In genomic region chr8:83052896-83053295, GRCm38 (mm10) we compare ENCODE assay signal across 16 mouse cellular contexts.
"Had no signal": no experiment of that assay in that cellular context is flagged by ENCODE, and none has a peak within 500 bp of the region (broad histone marks: within the 10 kb centered on the region; RNA-seq: fewer than 3 reads in every experiment).

No protein-coding gene starts in this region.

- H3K4me3 ChIP-seq: neural tube, embryonic 13.5 days; neural tube, embryonic 15.5 days; stomach, embryonic 15.5 days had no signal

- H3K9ac ChIP-seq: neural tube, embryonic 13.5 days; neural tube, embryonic 15.5 days; stomach, embryonic 15.5 days had no signal

- H3K9me3 ChIP-seq: neural tube, embryonic 13.5 days; neural tube, embryonic 15.5 days; stomach, embryonic 15.5 days had no signal

- H3K27ac ChIP-seq: neural tube, embryonic 15.5 days; stomach, embryonic 15.5 days; stomach, postnatal 0 days had no signal

- H3K36me3 ChIP-seq: neural tube, embryonic 13.5 days; neural tube, embryonic 15.5 days; stomach, embryonic 15.5 days had no signal

- H3K4me2 ChIP-seq: neural tube, embryonic 13.5 days; neural tube, embryonic 15.5 days; stomach, embryonic 15.5 days had no signal

- DNase-seq: retina, postnatal 1 day; right cerebral cortex, adult 18-20 months; right cerebral cortex, postnatal 14 days; right cerebral cortex, postnatal 25 days; right cerebral cortex, postnatal 4 days; spleen, adult 18-20 months; thymus, adult 18-20 months; thymus, adult 2 months; thymus, postnatal 14 days; thymus, postnatal 25 days; thymus, postnatal 36 days; thymus, postnatal 4 days had no signal

- H3K27me3 ChIP-seq: neural tube, embryonic 13.5 days; neural tube, embryonic 15.5 days; stomach, embryonic 15.5 days had no signal
